Mouse (Mus musculus) frontal cortex, adult 2 months (tissue): ENCODE measurements around the gene AI854703. TPM values are rescaled to one million over a fixed set of nuclear protein-coding genes. Genes with fewer than 3 reads are reported as not detected.

ENCODE experiments used
- DNase-seq, 2 experiments: peaks; one replicate each; pipeline ENCODE4 v3.0.0; 2022; ENCODE audit warnings: low spot score in 1 of 2; ENCODE audit errors: extremely low spot score in 1 of 2
- polyA plus RNA-seq: library from polyadenylated mRNA; depleted of rRNA; stranded (reverse); fragments of >200 nt; gene quantifications from 2 replicates; pipeline ENCODE4 v1.2.3, GENCODE M21; 2012

The AI854703 gene
- polyA plus RNA-seq, 1 experiment, result 22.7 TPM

DNA sequence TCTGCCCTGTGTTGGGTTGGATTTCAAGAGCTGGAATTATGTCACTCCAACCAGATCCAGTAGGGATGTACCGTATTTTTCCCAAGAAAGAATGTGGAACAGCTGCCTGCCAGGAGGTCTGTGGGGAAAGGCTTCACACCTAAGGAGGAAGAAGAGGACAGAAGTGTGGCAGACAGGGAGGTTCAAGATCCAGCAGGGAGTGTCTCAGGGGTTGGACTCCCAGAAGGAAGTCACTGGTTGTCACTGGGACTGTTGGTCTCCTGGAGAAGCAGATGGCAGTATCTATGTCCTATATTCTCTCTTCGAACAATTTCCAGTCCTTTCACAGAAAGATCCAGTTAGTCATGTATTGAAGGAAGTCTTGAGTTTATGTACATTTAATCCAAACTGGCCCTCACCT, 21.0 kb downstream of the AI854703 start:
- no peak for DNase-seq

DNA sequence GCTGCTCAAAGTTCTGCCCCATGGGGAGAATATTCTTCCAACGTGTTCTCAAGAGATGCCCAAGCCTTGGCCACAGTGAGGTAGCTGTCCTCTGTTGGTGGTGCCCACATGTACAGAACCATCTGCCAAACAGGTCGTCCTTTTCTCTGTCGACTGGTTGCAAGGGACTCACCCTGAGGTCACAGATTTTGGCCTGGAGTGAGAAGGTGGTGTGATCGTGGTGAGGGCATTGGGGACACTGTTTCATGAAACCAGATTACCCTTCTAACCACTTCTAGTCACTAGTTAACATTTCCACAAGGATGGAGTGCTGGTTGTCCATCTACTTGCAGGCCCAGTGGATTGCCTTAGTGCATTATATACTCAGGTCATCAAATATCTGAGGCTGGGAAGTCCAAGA, 22.2 kb downstream of the AI854703 start:
- DNase-seq, result no peak

- no peak for DNase-seq
Observed at GRCm38 (mm10) chr6:48650041-48650440, 23.5 kb downstream of the AI854703 start.

DNA sequence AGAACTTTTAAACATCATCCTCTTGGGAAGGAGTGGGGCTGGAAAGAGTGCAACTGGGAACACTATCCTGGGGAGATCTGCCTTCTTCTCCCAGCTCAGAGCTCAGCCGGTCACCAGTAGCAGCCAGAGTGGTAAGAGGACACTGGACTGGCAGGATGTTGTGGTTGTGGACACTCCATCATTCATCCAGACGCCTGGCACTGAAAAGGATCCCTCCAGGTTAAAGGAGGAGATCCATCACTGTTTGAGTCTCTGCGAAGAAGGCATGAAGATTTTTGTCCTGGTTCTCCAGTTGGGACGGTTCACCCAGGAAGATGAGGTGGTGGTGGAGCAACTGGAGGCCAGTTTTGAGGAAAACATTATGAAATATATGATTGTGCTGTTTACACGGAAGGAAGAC, 32.2 kb downstream of the AI854703 start:
- DNase-seq, result no peak

- no peak for DNase-seq
Observed at GRCm38 (mm10) chr6:48664750-48665149, 38.2 kb downstream of the AI854703 start.

DNA sequence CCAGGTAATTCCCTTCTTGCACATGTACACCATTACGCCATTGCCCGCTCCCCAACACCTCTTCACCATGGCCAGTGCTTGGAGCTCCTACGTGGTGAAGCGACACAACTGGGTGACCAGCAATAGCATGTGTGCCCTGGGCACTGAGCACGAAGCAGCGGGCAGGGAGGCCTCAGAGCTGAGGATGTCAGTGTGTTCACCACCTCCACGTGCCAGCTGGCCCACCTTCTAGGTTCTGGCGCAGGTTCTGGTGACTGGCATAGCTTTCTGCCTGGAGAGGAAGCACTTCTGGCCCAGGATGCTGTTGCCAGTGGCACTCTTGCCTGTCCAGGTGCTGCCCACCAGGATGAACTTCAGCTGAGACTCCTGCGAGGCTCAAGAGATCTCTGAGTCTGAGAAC, 38.9 kb downstream of the AI854703 start:
- DNase-seq, result no peak

DNA sequence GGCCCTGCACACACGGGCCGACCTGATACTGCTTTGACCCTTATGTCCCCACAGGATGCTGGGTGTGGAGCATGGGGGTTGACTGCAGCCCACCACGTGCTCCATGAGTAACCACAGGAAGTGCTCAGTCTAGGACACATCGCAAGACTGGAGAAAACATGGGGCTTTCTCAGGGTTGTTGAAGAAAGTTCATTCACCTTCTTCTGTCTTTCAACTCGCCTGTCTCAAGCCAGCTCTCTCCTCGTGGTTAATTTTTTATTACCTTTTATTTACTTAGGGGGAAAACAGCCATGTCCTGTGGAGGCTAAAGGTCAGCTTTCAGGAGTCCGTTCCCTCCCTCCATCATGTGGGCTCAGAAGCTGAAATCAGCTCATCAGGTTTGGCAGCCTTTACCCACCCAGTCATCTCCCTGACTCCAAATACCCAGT, 39.6 kb downstream of the AI854703 start:
- DNase-seq, result no peak

DNA sequence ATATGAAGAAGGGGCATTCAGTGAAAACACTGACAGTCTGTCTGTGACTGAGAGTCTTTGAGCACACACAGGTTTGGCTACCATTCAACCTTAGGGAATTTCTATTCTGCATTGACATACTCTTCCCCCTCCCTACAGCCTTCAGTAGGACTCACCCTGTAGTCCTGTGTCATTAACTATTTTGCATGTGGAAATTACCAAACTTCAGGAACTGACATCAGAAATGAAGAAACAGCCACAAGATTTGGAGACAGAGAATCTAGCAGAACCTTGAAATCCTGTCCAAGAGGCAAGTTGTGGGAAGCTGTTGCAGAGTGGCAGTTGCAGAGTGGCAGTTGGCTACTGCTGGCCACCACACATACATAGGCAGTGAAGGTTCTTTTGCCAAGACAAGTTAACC, 41.5 kb downstream of the AI854703 start:
- no peak for DNase-seq

DNA sequence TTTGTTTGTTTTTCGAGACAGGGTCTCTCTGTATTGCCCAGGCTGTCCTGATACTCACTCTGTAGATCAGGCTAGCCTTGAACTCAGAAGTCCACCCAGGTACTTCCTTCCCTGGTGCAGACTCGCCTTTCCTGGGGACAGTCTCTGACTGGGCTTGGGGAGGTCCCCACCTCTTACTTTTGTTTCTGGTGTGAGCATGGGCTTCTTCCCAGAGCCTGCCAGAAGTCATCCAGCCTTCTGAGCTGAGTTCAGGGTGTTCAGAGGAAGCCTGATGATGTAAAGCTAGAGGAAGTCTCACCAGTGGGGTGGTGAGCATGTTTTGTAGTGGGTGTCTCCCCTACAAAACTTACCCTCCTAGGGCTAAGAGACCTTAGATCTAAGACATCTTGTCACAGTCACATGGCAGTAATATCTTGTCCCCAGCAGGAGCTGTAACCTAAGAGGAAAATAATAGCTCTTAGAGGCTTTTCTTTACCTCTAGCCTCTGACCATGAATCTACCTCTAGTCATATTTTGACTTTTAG, 42.9 kb downstream of the AI854703 start:
- no peak for DNase-seq

DNA sequence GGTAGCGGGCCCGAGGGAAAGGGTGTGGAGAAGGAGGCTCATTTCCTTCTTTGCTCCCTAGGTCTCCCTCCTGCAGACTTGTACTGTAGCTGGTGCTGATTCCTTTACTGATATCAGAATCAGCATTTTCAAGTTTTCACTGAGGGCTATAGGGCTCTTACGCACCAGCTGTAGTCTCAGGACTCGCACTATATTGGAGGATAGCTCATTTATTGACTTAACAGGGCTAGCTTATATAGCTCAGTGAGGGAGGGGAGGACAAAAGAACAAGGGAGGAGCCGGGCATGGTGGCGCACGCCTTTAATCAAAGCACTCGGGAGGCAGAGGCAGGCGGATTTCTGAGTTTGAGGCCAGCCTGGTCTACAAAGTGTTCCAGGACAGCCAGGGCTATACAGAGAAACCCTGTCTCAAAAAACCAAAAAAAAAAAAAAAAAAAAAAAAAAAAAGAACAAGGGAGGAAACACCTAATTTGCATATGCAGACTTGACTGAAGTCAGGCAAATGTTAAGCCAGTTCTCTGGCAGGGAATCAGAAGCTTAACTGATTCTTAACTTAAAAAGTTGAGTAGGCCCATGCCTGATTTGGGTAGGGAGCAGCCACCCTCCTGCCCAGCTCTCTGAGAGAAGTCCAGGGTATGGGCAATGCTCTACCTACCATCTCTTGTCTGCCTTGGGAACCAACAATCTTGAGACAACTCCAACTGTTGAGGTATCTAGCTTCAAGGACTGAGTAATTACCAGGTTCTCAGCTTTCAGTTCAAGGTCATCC, 47.9 kb downstream of the AI854703 start:
- DNase-seq, result no peak

- no peak for DNase-seq
Observed at GRCm38 (mm10) chr6:48675400-48675930, 48.9 kb downstream of the AI854703 start.

DNA sequence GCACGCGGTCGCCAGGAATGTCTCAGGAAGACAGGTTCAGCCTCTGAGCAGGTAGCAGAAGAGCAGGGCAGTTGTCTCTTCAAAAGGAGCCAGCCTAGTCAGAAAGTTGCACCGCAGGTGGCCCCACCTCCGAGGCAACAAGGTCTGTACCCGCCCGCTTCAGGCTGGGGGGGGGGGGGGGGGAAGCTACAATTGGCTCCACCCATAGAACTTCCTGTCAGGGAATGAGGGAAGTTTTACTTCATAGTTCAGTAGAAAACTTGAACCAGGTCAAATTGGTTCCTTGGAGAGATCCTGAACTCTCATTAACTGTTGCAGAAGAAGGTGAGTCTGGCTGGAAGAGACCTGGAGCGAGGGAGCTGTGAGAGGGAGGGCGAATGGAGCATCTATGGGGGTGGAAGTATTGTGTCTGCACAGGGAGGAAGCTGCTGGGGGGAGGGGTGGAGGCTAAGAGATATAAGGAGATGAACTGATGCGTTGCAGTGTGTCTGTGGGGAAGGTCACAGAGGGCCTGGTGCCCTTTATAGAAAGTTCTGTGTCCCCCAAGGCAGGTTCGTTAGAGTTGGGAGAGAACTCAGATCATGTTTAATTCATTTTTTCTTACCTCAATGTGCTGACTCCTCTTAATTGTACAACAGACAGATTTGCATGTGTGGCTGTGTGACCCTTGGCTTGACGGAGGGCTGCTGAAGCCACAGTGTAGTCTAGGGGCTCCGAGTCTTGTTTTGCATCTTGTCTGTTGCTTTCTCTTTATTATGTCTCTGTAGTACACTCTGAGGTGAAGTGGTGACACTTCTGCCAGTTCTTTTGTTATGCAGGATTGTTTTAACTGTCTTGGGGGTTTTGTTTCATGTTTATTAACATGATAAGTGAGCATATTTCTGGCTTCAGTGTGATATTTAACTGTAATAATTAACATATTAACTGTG, 49.6 kb downstream of the AI854703 start, which contains the start of gene Gimap9:
Gimap9 (plus strand) TSS at position 199 of the 929 bp plus-strand sequence.
- DNase-seq, result no peak

DNA sequence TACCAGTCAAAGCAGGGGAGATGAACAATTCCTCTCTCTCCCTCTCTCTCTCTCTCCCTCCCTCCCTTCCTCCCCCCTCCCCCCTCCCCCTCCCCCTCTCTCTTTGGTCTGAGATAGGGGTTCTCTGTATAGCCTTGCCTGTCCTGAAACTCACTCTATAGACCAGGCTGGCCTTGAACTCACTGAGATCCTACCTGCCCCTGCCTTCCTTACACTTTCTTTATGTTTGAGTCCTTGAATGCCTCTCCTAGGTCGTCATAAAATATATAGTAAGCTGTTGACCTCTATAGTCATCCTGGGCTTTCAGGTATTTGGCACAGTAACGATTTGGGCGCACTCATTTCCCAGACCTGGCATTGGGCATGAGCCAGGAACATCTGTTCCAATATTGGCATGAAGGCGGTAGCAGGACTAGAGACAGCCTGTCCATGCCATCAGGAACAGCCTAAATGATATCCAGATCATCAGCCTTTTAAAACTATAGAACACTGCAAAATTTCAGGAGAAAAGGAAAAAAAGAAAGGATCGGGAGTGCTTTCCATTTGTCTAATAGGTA, 50.4 kb downstream of the AI854703 start:
- DNase-seq, result no peak

DNA sequence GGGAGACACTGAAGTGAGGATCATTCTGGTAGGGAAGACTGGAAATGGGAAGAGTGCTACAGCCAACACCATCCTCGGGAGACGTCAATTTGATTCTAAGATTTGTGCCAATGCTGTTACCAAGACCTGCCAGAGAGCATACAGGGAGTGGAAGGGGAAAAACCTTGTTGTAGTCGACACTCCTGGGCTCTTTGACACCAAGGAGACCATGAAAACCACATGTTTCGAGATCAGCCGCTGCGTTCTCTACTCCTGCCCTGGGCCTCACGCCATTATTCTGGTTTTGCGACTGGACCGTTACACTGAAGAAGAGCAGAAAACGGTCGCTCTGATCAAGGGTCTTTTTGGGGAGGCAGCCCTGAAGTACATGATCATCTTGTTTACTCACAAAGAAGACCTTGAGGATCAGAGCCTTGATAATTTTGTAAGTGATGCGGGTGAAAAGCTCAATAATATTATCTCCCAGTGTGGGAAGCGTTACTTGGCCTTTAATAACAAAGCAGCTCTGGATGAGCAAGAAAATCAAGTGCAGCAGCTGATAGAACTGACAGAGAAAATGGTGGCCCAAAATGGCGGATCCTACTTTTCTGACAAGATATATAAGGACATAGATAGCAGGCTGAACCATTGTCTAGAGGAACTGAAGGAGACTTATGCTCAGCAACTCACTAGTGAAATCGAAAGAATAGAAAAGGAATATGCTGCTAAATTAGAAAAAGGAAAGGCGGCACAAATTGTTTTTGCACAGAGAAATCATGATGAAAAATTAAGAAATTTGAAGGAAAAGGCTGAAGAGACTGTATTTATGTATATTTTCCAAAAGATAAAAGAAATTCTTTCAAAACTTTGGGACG, 51.2 kb downstream of the AI854703 start:
- no peak for DNase-seq

GRCm38 (mm10) chr6:48678391-48678790, 51.8 kb downstream of the AI854703 start:
- DNase-seq, result no peak

- DNase-seq, result no peak
Observed at GRCm38 (mm10) chr6:48679701-48680100, 53.1 kb downstream of the AI854703 start.

GRCm38 (mm10) chr6:48680421-48680820, 53.9 kb downstream of the AI854703 start:
- DNase-seq, result no peak

- DNase-seq, result no peak
Observed at GRCm38 (mm10) chr6:48681472-48682090, 55.0 kb downstream of the AI854703 start.

GRCm38 (mm10) chr6:48682271-48682670, 55.7 kb downstream of the AI854703 start:
- DNase-seq, result peak; percentile 10 to 53
